Mouse (Mus musculus) hematopoietic stem cell, adult 5-6 weeks (primary cell): ENCODE measurements at regions not wholly inside any gene's neighbourhood (a gene's known extent, or its start where the extent isn't known, plus 50 kb on each side); places are given as distances from the start of the nearest gene placed in this dataset.

Experiments used
- ATAC-seq, 2 experiments: fragments of 125-278 bp in 1 of 2; replicated peaks in 1 of 2; 2 replicates each; pipeline ENCODE4 v1.8.0; 2016 to 2017; ENCODE audit warnings: inconsistent platforms in 2 of 2, mild to moderate bottlenecking in 2 of 2, moderate number of reproducible peaks in 2 of 2, low read depth in 1 of 2, moderate TSS enrichment in 1 of 2; ENCODE audit not compliant: low FRiP score in 2 of 2, poor library complexity in 2 of 2, severe bottlenecking in 2 of 2, insufficient read depth in 1 of 2, low TSS enrichment in 1 of 2

DNA sequence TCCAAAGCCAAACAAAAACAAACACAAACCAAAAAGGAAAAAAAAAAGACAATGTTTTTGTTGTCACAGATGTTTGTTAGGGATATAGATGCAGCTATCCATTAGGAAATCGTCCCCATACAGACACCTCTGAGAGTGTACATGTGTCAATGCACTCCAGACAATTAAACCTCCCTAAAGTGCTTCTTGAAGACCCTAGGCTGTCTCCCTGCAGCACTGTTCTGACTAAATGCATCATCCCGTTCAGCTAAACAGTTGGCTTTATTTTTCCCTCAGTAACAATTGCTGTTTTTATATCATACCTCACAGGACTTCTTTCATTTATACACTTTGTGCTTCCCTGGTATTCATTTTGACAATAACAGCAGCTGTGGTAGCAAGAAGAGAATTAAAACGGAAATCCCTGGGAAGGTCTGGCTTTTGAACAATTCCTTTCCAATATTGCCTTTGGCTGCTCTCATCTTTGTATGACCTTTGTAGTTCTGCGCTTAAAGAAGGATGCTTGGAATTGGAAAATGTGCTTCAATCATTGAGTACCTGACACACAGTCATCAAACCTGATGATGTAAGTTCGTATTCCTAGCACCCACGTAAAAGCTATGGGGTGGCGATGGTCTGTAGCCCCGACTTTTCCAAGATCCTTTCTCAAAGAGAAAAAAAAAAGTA, 208.9 kb downstream of the Dusp6 start:
- no peak for ATAC-seq

- no peak for ATAC-seq
These were observed 209.8 kb downstream of the Dusp6 start for GRCm38 (mm10) chr10:99472806-99473205.

GRCm38 (mm10) chr10:99473758-99474157, 210.7 kb downstream of the Dusp6 start:
- ATAC-seq = no peak

DNA sequence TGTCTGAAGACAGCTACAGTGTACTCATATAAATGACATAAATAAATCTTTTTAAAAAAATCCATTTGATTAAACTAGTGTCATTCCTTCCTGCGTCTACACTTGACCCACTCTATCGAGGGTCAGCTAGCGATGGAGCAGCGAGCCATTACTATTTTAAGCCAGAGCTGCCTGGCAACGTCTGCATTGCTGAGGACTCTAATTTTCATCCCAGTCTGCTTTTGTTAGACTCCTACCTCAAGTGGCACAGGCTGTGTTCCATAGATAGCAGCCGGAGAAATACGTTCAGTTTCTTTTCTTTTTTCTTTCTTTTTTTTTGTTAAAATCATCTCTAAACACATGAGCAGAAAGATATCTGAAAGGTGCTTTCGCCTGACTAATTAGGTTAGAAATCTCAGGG, 211.5 kb downstream of the Dusp6 start:
- ATAC-seq = no peak

DNA sequence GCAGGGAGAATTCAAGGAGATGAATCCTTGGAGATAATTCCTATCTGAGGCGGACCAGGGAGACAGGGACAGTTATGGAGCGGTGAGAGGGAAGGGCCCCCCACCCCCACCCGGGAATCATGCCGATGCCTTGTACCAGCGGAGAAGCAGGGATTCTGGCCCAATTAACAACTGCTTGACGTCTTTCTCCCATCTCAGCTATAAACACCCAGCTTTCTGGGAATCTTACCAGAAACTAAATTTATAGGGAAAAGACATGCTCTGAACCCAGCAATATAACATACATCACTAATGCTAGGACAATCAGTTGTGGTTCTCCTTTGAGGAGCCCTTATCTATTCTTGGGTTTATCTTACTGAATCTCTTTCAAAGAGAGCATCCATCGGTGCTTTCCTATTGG, 213.2 kb downstream of the Dusp6 start:
- no peak for ATAC-seq

DNA sequence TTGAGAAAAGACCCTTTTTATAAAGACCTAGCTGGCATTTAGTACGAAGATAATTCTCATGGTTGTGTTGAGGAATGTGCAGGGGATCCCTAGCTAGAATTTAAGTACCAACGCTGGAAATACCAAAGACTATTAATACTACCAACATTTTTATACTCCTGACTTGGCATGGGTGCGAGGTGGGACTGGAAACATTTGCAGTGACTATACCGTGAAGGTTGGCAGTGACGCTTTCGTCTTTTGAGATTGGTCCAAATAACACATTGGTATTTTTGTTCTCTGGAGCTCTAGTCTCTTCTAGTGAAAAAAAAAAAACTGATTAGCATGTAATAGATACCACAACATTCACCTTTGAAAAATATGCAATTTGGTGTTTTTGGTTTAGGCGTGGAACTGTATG, 213.7 kb downstream of the Dusp6 start:
- no peak for ATAC-seq

GRCm38 (mm10) chr10:99480573-99480972, 217.5 kb downstream of the Dusp6 start:
- no peak for ATAC-seq

- no peak for ATAC-seq
These were observed 219.0 kb downstream of the Dusp6 start for GRCm38 (mm10) chr10:99482009-99482408.

DNA sequence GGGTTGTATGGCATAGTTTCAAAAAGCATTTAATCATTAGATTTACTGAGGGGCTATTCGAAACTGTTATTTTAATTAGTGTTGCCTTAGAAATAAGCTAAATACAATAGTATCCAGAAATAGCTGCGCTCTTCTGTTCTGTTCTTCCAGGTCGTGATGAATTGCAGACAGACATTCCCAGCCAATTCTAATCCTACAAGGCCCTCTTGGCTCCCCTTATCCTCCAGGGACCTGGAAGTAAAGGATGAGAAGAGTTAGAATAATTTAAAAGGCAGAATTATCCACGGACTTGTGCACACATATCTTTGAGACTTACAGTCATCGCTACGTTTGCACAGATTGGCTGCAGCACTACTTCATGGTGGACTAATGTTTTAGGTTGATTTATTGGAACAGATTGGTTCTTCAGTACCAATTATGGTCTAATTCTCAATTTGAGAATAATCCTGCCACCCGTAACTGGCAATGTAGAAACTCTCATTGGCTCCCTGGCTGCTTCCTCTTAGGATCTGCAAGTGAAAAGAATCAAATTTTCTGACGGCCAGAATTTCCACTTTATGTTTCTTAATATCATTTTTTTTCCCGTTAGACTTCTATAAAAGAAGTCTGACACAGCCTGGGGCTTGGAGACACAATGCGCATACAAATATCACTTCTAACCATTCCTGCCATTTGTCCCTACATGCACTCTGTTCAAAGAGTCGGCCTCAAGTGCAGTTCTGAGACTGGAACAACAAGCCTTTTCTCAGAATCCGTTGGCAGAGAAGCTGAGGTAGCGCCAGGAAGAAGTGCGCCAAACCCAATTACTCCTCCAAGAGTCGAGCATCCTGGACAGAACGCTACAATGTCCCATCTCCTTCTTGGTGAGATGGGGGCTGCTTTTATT, 225.4 kb downstream of the Dusp6 start:
- no peak for ATAC-seq

GRCm38 (mm10) chr10:99511514-99512237, 247.8 kb downstream of the Csl start:
- no peak for ATAC-seq

- ATAC-seq = peak in 1 of 2 experiments; percentile 27; a peak in 2 of 4 replicates
These were observed 241.5 kb downstream of the Csl start for GRCm38 (mm10) chr10:99517944-99518343.

DNA sequence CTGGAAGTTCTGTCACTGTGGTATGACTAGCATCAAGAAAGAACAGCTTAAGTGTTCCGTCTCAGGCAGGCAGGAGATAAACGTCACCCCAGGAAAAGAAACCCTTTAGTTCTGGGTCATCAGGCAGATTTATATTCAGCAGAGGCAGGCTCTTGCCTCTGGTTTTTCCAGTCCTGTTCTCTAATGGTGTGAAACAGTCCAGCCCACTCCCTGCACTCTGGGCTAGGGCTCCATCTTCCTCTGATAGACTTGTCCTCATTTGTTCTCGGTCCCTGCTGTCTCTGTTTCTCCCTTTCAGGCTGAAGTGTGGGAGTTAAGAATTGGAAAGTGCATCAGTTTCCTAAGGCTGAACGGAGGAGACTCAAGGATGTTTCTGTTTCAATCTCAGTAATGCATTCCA, 240.0 kb downstream of the Csl start:
- ATAC-seq = no peak

GRCm38 (mm10) chr10:99523817-99524216, 235.6 kb downstream of the Csl start:
- ATAC-seq = no peak

GRCm38 (mm10) chr10:99524273-99525212, 234.9 kb downstream of the Csl start:
- ATAC-seq = no peak

- no peak for ATAC-seq
These were observed 233.3 kb downstream of the Csl start for GRCm38 (mm10) chr10:99526148-99526547.

GRCm38 (mm10) chr10:99526561-99526960, 232.9 kb downstream of the Csl start:
- no peak for ATAC-seq

- ATAC-seq = no peak
These were observed 228.4 kb downstream of the Csl start for GRCm38 (mm10) chr10:99531104-99531503.
